Mouse (Mus musculus): Measurements from ENCODE around the gene Ppfibp2.

DNA sequence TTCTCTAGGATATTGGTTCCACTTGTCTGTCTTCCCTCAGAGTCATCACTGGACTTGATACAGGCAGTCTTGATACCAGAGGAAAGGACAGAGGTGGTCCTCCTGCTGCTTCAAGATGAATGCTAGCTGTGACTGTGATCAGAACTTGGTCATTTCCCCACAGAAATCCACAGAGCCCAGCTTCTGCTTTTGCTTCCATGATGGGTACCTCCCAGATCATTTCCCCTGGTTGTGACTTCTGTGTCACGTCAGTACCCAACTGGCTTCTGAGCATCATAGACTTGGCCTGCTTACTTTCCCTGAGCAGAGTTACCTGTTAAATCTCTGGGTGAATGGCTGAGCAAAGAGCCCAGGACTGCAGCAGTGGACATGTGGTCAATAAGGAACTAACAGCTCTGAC lies 12.8 kb downstream of the Ppfibp2 start:
- no peak for TF ChIP-seq CTCF (IDR thresholded peaks at IDR 0.05; ENCODE audit: low read depth)
- TF ChIP-seq EP300 (IDR thresholded peaks at IDR 0.05; ENCODE audit: low read depth): no peak
